In genomic region chr2:72365930-72366329, GRCm38 (mm10) we compare ENCODE assay signal across 8 mouse cellular contexts.
DNase-seq lines count a peak whose midpoint lies in the region.

No protein-coding gene starts in this region.

- peak; percentile 33 for DNase-seq in adrenal gland, adult 8-10 months
- DNase-seq in adrenal gland, postnatal 25 days: no peak
- DNase-seq in NIH3T3 (ENCODE audit: low read depth): peak; percentile 46
- peak; percentile 80 to 81 for DNase-seq in heart, adult 9 months (ENCODE audit: low spot score in 2 of 2)
- DNase-seq in lung, adult 18-20 months: peak; percentile 72 to 79
- no peak for DNase-seq in Muller cell, postnatal 12 days (ENCODE audit: inconsistent ontology term)
- DNase-seq in frontal cortex, postnatal 36 days (ENCODE audit: low spot score in 2 of 2): no peak
- DNase-seq in embryo, embryonic 11 days: no peak

Comparison
In these comparisons a context has a peak if more than half of its experiments do, and no peak if none do; other contexts are left out.
1. DNase-seq: peak in adrenal gland, adult 8-10 months (single experiment), NIH3T3 (single experiment), heart, adult 9 months (2 of 2) and lung, adult 18-20 months (2 of 2); none in adrenal gland, postnatal 25 days (single experiment), Muller cell, postnatal 12 days (single experiment), frontal cortex, postnatal 36 days (0 of 2) and embryo, embryonic 11 days (single experiment).